Mouse (Mus musculus): ENCODE results near the gene Slc38a4. TPM values are rescaled to one million over a fixed set of nuclear protein-coding genes. Genes with fewer than 3 reads are reported as not detected.

The Slc38a4 gene
- total RNA-seq (2017) = not detected in 2 replicates

DNA sequence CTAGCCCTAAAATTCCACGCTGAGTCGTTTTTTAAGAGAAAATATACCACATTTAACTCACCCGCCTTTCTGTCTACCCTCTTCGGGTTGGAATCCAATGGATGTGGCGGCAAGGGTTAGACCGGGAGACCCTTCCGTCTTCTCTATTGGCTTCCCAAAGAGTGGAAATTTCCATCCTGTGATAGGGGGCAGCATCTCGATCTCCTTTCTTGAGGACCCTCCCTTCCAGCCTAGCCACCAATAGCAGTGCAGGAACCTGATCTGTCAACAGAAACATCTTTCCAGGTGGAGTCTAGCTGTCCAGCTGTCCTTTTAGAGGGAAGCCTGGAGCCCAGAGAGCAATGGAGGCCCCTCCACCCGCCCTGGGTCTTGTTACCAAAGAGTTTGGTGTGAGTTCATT lies at the start of gene Slc38a4:
Gene Slc38a4, minus strand, starts transcription at position 163 of the 400 bp plus-strand sequence.
- ATAC-seq (replicated peaks; ENCODE audit: low read depth, poor library complexity, severe bottlenecking) = no peak

DNA sequence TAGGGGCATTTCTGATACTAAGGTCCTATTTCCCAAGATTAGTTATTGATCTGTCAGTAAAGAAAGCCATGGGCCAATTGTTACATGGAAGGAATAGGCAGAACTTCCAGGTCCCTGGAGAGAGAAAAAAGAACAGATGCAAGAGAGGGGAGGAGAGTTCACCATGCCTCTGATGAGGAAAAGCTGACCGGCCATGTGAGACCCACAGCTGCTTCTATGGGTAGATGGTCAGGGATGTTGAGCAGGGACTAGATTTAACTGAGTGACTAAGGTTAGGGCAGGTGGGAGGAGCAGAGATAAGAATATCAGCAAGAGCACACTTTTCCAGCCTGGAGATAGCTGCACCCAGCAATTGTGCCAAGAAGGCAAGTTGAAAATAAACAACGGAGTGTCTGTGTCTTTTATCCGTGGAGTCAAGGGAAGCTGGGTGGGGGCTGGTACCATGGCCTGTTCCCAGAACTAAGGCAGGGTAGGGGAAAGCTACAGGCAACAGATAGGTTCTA lies 49.2 kb upstream of the Slc38a4 start:
- ATAC-seq (replicated peaks; ENCODE audit: low read depth, poor library complexity, severe bottlenecking) = no peak

- no peak for ATAC-seq (replicated peaks; ENCODE audit: low read depth, poor library complexity, severe bottlenecking)
Measured at GRCm38 (mm10) chr15:97104048-97104447, 48.3 kb upstream of the Slc38a4 start.

DNA sequence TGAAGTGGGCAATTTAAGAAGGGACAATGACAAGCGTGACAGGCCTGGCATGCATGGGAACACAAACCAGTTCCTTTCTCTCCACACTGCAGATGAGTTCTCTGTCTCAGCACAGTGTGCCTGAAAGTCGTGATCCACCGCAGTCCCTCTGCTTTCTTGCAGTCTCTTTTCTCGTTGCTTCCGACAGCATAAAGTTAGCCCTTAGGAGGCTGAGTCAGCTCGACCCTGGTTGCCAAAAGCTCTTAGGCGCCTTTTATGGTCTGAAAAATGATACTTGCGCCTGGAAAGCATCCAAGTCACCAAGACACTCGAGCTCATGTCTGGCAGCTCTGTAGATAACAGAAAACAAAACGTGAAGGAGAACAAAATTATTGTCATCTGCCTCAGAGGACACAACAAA lies 47.1 kb upstream of the Slc38a4 start:
- no peak for ATAC-seq (replicated peaks; ENCODE audit: low read depth, poor library complexity, severe bottlenecking)

- no peak for ATAC-seq (replicated peaks; ENCODE audit: low read depth, poor library complexity, severe bottlenecking)
Measured at GRCm38 (mm10) chr15:97102181-97102580, 46.4 kb upstream of the Slc38a4 start.

DNA sequence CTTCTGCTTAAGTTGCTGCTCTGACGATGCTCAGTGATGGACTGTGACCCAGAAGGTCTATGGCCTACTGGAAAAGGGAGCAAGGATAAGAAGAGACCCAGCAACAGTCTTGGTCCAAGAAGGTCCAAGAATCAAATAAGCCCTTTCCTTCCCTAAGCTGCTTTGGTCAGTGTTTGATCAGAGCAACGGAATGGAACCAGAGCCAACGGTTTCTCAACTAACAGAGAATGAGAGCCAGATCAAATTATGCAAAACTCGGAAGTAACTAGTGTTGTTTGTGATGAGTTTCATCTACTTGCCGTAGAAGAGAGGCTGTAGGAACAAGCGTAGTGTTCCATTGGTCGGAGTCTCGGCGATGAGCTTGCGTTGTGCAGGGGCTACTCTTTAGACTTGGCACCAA lies 43.3 kb upstream of the Slc38a4 start:
- ATAC-seq (replicated peaks; ENCODE audit: low read depth, poor library complexity, severe bottlenecking) = no peak

GRCm38 (mm10) chr15:97097548-97097947 lies 41.8 kb upstream of the Slc38a4 start:
- ATAC-seq (replicated peaks; ENCODE audit: low read depth, poor library complexity, severe bottlenecking) = no peak

DNA sequence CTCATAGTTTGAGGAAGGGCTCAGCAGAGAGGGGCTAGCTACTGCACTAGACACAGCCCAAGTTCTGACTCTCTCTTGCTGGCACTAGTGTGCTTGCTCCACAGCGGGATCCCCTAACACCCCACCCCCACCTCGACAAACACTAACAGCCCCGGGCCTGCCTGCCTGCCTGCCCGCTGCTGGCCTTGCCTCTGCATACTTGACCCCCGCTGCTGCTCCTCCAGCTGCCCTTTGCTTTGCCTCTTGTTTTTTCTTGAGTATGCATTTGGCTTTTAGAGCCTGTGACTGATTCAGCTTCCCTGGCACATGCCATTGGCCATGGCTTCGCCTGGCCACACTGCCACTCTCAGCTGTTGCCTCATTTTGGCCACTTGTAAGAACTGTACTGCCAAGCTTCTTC lies 33.8 kb upstream of the Slc38a4 start:
- no peak for ATAC-seq (replicated peaks; ENCODE audit: low read depth, poor library complexity, severe bottlenecking)

DNA sequence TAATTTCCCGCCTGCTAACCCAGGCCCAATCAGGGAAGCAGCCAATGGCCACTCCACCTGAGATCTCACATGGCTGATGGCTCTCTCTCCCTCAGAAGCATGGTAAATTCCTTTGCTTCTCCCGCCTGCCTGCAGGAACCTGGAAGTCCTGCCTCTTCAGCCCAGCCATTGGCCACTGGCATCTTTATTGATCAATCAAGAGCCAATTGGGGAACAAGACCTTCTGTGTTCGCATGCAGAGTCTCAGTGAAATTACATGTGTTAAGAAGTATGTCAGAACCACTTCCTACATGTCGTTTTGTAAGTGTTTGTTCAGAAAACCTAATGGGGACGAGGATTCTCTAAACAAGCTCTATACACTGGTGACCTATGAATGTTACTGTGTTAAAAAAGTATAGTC lies 30.1 kb upstream of the Slc38a4 start:
- no peak for ATAC-seq (replicated peaks; ENCODE audit: low read depth, poor library complexity, severe bottlenecking)

GRCm38 (mm10) chr15:97077665-97078064 lies 21.9 kb upstream of the Slc38a4 start:
- ATAC-seq (replicated peaks; ENCODE audit: low read depth, poor library complexity, severe bottlenecking) = no peak

DNA sequence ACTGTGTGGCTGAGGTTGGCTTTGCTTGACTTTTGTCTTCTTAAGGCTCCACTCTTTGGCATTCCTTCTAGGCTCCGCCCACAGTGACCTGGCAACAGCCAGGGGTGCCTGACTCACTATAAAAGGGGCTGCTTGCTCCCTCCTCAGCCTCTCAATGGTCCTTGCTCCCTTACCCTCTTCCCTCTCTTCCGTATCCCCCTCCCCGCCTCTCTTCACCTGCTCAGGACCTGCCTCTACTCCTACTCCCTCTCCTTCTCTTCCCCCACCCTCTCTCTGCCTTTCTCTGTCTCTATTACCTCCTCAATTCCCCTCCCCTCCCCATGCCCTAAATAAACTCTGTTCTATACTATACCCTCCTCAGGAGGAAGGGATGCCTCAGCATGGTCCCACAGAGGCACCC lies 20.3 kb upstream of the Slc38a4 start:
- no peak for ATAC-seq (replicated peaks; ENCODE audit: low read depth, poor library complexity, severe bottlenecking)

DNA sequence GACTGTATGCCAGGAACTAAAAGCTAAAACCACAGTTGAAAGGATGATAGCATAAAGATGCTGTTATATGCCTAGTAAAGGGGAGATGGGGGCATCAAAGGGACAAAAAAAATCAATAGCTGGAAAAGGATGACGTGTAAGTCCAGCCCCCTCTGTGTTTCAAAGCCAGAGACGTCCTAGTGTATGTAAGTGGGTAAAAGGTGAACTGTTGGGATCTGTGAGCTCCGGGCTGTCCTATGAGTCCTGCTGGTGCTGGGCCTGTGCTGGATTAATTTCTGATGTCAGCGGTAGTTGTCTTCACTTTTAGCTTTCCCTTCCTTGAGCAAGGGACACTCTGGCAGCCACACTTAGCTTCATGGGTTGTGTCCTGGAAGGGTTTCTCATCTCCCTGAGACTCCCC lies 19.5 kb upstream of the Slc38a4 start:
- no peak for ATAC-seq (replicated peaks; ENCODE audit: low read depth, poor library complexity, severe bottlenecking)

- ATAC-seq (replicated peaks; ENCODE audit: low read depth, poor library complexity, severe bottlenecking) = no peak
Measured at GRCm38 (mm10) chr15:97072859-97073826, 17.4 kb upstream of the Slc38a4 start.

- ATAC-seq (replicated peaks; ENCODE audit: low read depth, poor library complexity, severe bottlenecking) = no peak
Measured at GRCm38 (mm10) chr15:97067340-97068136, 11.8 kb upstream of the Slc38a4 start.

DNA sequence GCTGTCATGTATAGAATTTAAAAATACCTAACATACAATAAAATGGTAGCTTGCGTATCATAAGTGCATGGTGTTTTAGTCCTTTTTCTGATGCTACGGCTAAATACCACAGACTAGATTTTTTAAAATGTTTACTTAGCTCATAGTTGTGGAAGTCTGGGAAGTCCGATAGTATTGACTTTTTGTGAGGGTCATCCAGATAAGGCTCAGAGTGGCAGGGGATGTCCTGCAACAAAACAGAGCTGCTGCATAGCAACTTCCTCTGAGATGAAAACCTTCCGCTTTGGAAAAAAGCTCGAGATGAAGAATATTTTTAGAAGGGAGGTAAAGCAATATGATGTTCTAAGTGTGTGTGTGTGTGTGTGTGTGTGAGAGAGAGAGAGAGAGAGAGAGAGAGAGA lies 11.2 kb upstream of the Slc38a4 start:
- no peak for ATAC-seq (replicated peaks; ENCODE audit: low read depth, poor library complexity, severe bottlenecking)

- ATAC-seq (replicated peaks; ENCODE audit: low read depth, poor library complexity, severe bottlenecking) = no peak
Measured at GRCm38 (mm10) chr15:97063211-97063610, 7.5 kb upstream of the Slc38a4 start.

DNA sequence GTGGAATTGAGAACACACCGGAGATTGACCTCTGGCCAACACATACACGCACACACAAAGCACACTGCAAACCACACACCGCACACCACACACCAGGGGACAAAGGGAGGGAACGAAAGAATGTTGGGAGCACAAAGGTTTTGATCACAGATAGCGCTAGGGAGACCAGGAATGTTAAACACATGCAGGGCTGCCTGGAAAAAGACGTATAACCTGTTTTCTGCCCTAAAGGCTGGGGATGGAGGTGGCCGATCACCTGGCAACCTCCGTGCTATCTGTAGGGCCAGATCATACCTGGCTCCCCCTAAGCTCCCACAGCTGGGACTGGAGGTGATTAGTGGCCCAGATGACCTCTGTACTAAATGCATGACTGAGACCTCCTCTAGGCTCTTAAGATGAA lies 5.2 kb upstream of the Slc38a4 start:
- no peak for ATAC-seq (replicated peaks; ENCODE audit: low read depth, poor library complexity, severe bottlenecking)

- no peak for ATAC-seq (replicated peaks; ENCODE audit: low read depth, poor library complexity, severe bottlenecking)
Measured at GRCm38 (mm10) chr15:97060571-97060970, 4.8 kb upstream of the Slc38a4 start.

DNA sequence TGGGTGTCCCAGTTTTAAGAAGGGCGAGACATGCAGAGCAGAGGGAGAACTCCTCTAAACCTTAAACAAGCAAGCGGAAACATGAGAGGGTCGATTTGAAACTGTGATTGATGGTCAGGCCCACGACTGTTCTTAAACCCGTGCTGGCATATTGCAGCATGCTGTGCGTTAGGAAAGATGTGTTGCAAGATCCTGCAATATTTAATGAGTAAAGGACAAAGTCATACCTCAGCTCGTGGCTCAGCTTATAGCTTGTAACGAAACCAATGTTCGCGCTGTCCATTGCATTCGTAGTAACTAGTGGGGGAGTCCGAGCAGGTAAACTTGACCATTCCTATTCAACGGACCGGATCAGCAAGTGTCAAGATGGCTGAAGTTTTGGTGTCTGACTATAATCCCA lies 4.3 kb upstream of the Slc38a4 start:
- no peak for ATAC-seq (replicated peaks; ENCODE audit: low read depth, poor library complexity, severe bottlenecking)

GRCm38 (mm10) chr15:97059071-97060041 lies 3.6 kb upstream of the Slc38a4 start:
- ATAC-seq (replicated peaks; ENCODE audit: low read depth, poor library complexity, severe bottlenecking) = no peak

Data from common myeloid progenitor, adult 5-6 weeks (primary cell).